Mouse (Mus musculus): ENCODE results near the gene Akap6.

Gene Akap6

GRCm38 (mm10) chr12:52755649-52756048, 56.5 kb downstream of the Akap6 start:
- no peaks in the 10 kb centered on the region for H3K4me1 ChIP-seq (replicated peaks; ENCODE audit: low read depth, low read length)
- H3K27me3 ChIP-seq (ENCODE audit: insufficient read depth, low read length) = no peaks in the 10 kb centered on the region
- no peaks in the 10 kb centered on the region for H3K36me3 ChIP-seq (ENCODE audit: insufficient read depth, low read length)
- H3K9me3 ChIP-seq (ENCODE audit: low read length) = no peaks in the 10 kb centered on the region
- TF ChIP-seq NANOG (IDR thresholded peaks at IDR 0.05; ENCODE audit: borderline replicate concordance, low read length) = no peak
- TF ChIP-seq POU5F1 (IDR thresholded peaks at IDR 0.05; ENCODE audit: borderline replicate concordance, low read length) = no peak
- TF ChIP-seq CTCF (conservative IDR thresholded peaks at IDR 0.05; ENCODE audit: low read length) = no peak
- no peak overlapping the region for H3K4me3 ChIP-seq (replicated peaks; ENCODE audit: low read length)

GRCm38 (mm10) chr12:52757881-52758280, 58.7 kb downstream of the Akap6 start:
- Histone ChIP-seq H3K9me3 (ENCODE audit: low read length) (no peaks in the 10 kb centered on the region), H3K27me3 (ENCODE audit: insufficient read depth, low read length) (no peaks in the 10 kb centered on the region), H3K36me3 (ENCODE audit: insufficient read depth, low read length) (no peaks in the 10 kb centered on the region), H3K4me3 (replicated peaks; ENCODE audit: low read length) (no peak overlapping the region), H3K4me1 (replicated peaks; ENCODE audit: low read depth, low read length) (no peaks in the 10 kb centered on the region)
- TF ChIP-seq CTCF (conservative IDR thresholded peaks at IDR 0.05; ENCODE audit: low read length) (no peak), POU5F1 (IDR thresholded peaks at IDR 0.05; ENCODE audit: borderline replicate concordance, low read length) (no peak), NANOG (IDR thresholded peaks at IDR 0.05; ENCODE audit: borderline replicate concordance, low read length) (no peak)

GRCm38 (mm10) chr12:52764046-52764445, 64.9 kb downstream of the Akap6 start:
- Histone ChIP-seq H3K36me3 (ENCODE audit: insufficient read depth, low read length) (no peaks in the 10 kb centered on the region), H3K4me1 (replicated peaks; ENCODE audit: low read depth, low read length) (no peaks in the 10 kb centered on the region), H3K9me3 (ENCODE audit: low read length) (no peaks in the 10 kb centered on the region), H3K27me3 (ENCODE audit: insufficient read depth, low read length) (no peaks in the 10 kb centered on the region), H3K4me3 (replicated peaks; ENCODE audit: low read length) (no peak overlapping the region)
- TF ChIP-seq NANOG (IDR thresholded peaks at IDR 0.05; ENCODE audit: borderline replicate concordance, low read length) (no peak), CTCF (conservative IDR thresholded peaks at IDR 0.05; ENCODE audit: low read length) (no peak), POU5F1 (IDR thresholded peaks at IDR 0.05; ENCODE audit: borderline replicate concordance, low read length) (no peak)

GRCm38 (mm10) chr12:52764810-52765209, 65.6 kb downstream of the Akap6 start:
- H3K36me3 ChIP-seq (ENCODE audit: insufficient read depth, low read length) = no peaks in the 10 kb centered on the region
- H3K4me1 ChIP-seq (replicated peaks; ENCODE audit: low read depth, low read length) = no peaks in the 10 kb centered on the region
- H3K4me3 ChIP-seq (replicated peaks; ENCODE audit: low read length) = no peak overlapping the region
- no peaks in the 10 kb centered on the region for H3K9me3 ChIP-seq (ENCODE audit: low read length)
- H3K27me3 ChIP-seq (ENCODE audit: insufficient read depth, low read length) = no peaks in the 10 kb centered on the region
- no peak for TF ChIP-seq POU5F1 (IDR thresholded peaks at IDR 0.05; ENCODE audit: borderline replicate concordance, low read length)
- no peak for TF ChIP-seq CTCF (conservative IDR thresholded peaks at IDR 0.05; ENCODE audit: low read length)
- no peak for TF ChIP-seq NANOG (IDR thresholded peaks at IDR 0.05; ENCODE audit: borderline replicate concordance, low read length)

- no peaks in the 10 kb centered on the region for H3K4me1 ChIP-seq (replicated peaks; ENCODE audit: low read depth, low read length)
- H3K36me3 ChIP-seq (ENCODE audit: insufficient read depth, low read length) = no peaks in the 10 kb centered on the region
- TF ChIP-seq POU5F1 (IDR thresholded peaks at IDR 0.05; ENCODE audit: borderline replicate concordance, low read length) = no peak
- TF ChIP-seq CTCF (conservative IDR thresholded peaks at IDR 0.05; ENCODE audit: low read length) = no peak
- TF ChIP-seq NANOG (IDR thresholded peaks at IDR 0.05; ENCODE audit: borderline replicate concordance, low read length) = no peak
- no peaks in the 10 kb centered on the region for H3K27me3 ChIP-seq (ENCODE audit: insufficient read depth, low read length)
- H3K4me3 ChIP-seq (replicated peaks; ENCODE audit: low read length) = no peak overlapping the region
- H3K9me3 ChIP-seq (ENCODE audit: low read length) = 0 out of 2 replicates have a peak, but pooled peaks cover 2% of the 10 kb centered on the region
Measured at GRCm38 (mm10) chr12:52769561-52769960, 70.4 kb downstream of the Akap6 start.

GRCm38 (mm10) chr12:52771931-52772330, 72.7 kb downstream of the Akap6 start:
- no peak overlapping the region for H3K4me3 ChIP-seq (replicated peaks; ENCODE audit: low read length)
- H3K27me3 ChIP-seq (ENCODE audit: insufficient read depth, low read length) = no peaks in the 10 kb centered on the region
- no peaks in the 10 kb centered on the region for H3K4me1 ChIP-seq (replicated peaks; ENCODE audit: low read depth, low read length)
- H3K9me3 ChIP-seq (ENCODE audit: low read length) = 0 out of 2 replicates have a peak, but pooled peaks cover 3% of the 10 kb centered on the region
- no peaks in the 10 kb centered on the region for H3K36me3 ChIP-seq (ENCODE audit: insufficient read depth, low read length)
- TF ChIP-seq CTCF (conservative IDR thresholded peaks at IDR 0.05; ENCODE audit: low read length) (no peak), NANOG (IDR thresholded peaks at IDR 0.05; ENCODE audit: borderline replicate concordance, low read length) (no peak), POU5F1 (IDR thresholded peaks at IDR 0.05; ENCODE audit: borderline replicate concordance, low read length) (no peak)

- Histone ChIP-seq H3K4me1 (replicated peaks; ENCODE audit: low read depth, low read length) (no peaks in the 10 kb centered on the region), H3K27me3 (ENCODE audit: insufficient read depth, low read length) (no peaks in the 10 kb centered on the region), H3K36me3 (ENCODE audit: insufficient read depth, low read length) (no peaks in the 10 kb centered on the region), H3K4me3 (replicated peaks; ENCODE audit: low read length) (no peak overlapping the region), H3K9me3 (ENCODE audit: low read length) (0 out of 2 replicates have a peak, but pooled peaks cover 3% of the 10 kb centered on the region)
- no peak for TF ChIP-seq CTCF (conservative IDR thresholded peaks at IDR 0.05; ENCODE audit: low read length)
- TF ChIP-seq NANOG (IDR thresholded peaks at IDR 0.05; ENCODE audit: borderline replicate concordance, low read length) = no peak
- TF ChIP-seq POU5F1 (IDR thresholded peaks at IDR 0.05; ENCODE audit: borderline replicate concordance, low read length) = no peak
Measured at GRCm38 (mm10) chr12:52772494-52773280, 73.5 kb downstream of the Akap6 start.

- H3K36me3 ChIP-seq (ENCODE audit: insufficient read depth, low read length) = no peaks in the 10 kb centered on the region
- H3K27me3 ChIP-seq (ENCODE audit: insufficient read depth, low read length) = no peaks in the 10 kb centered on the region
- TF ChIP-seq NANOG (IDR thresholded peaks at IDR 0.05; ENCODE audit: borderline replicate concordance, low read length) = no peak
- H3K4me3 ChIP-seq (replicated peaks; ENCODE audit: low read length) = no peak overlapping the region
- H3K9me3 ChIP-seq (ENCODE audit: low read length) = 0 out of 2 replicates have a peak, but pooled peaks cover 3% of the 10 kb centered on the region
- no peaks in the 10 kb centered on the region for H3K4me1 ChIP-seq (replicated peaks; ENCODE audit: low read depth, low read length)
Measured at GRCm38 (mm10) chr12:52773847-52774246, 74.7 kb downstream of the Akap6 start.

GRCm38 (mm10) chr12:52774382-52774781, 75.2 kb downstream of the Akap6 start:
- Histone ChIP-seq H3K36me3 (ENCODE audit: insufficient read depth, low read length) (no peaks in the 10 kb centered on the region), H3K4me3 (replicated peaks; ENCODE audit: low read length) (no peak overlapping the region), H3K27me3 (ENCODE audit: insufficient read depth, low read length) (no peaks in the 10 kb centered on the region), H3K4me1 (replicated peaks; ENCODE audit: low read depth, low read length) (no peaks in the 10 kb centered on the region), H3K9me3 (ENCODE audit: low read length) (0 out of 2 replicates have a peak, but pooled peaks cover 3% of the 10 kb centered on the region)
- TF ChIP-seq CTCF (conservative IDR thresholded peaks at IDR 0.05; ENCODE audit: low read length) (no peak), NANOG (IDR thresholded peaks at IDR 0.05; ENCODE audit: borderline replicate concordance, low read length) (no peak)

Measured in E14TG2a.4 (cell line).